Mouse (Mus musculus) brain, embryonic 18.5 days (tissue): ENCODE results near the gene Slc16a9.

Experiments
- DNase-seq: peaks from one replicate; pipeline ENCODE4 v3.0.0-alpha.2; 2012; ENCODE audit warnings: low read depth, low spot score

Gene Slc16a9

GRCm38 (mm10) chr10:70301190-70301589 lies 56.3 kb downstream of the Slc16a9 start:
- DNase-seq: no peak

- no peak for DNase-seq
Observed at GRCm38 (mm10) chr10:70303203-70303602, 58.3 kb downstream of the Slc16a9 start.

- DNase-seq: no peak
Observed at GRCm38 (mm10) chr10:70305683-70306082, 60.8 kb downstream of the Slc16a9 start.

GRCm38 (mm10) chr10:70309416-70309815 lies 64.5 kb downstream of the Slc16a9 start:
- no peak for DNase-seq

GRCm38 (mm10) chr10:70310646-70311045 lies 65.7 kb downstream of the Slc16a9 start:
- DNase-seq: no peak

GRCm38 (mm10) chr10:70315895-70316294 lies 71.0 kb downstream of the Slc16a9 start:
- DNase-seq: no peak

- no peak for DNase-seq
Observed at GRCm38 (mm10) chr10:70316856-70317255, 72.0 kb downstream of the Slc16a9 start.

GRCm38 (mm10) chr10:70317394-70317965 lies 72.6 kb downstream of the Slc16a9 start:
- no peak for DNase-seq

- peak; percentile 54 for DNase-seq
Observed at GRCm38 (mm10) chr10:70318630-70319029, 73.7 kb downstream of the Slc16a9 start.

- no peak for DNase-seq
Observed at GRCm38 (mm10) chr10:70325518-70325917, 80.6 kb downstream of the Slc16a9 start.

GRCm38 (mm10) chr10:70327331-70327730 lies 82.4 kb downstream of the Slc16a9 start:
- no peak for DNase-seq

GRCm38 (mm10) chr10:70328139-70328538 lies 83.2 kb downstream of the Slc16a9 start:
- peak; percentile 8 for DNase-seq
